Mouse (Mus musculus) erythroblast, embryonic 14.5 days (primary cell): ENCODE results near the gene Smpd1.

Source experiments
- GATA1 ChIP-seq: IDR thresholded peaks from 2 replicates; pipeline ENCODE4 v1.6.1; 2012; ENCODE audit warnings: low read length, inconsistent platforms, mixed read lengths
- TAL1 ChIP-seq: IDR thresholded peaks from 3 replicates; pipeline ENCODE4 v1.6.1; 2012; ENCODE audit warnings: low read length, inconsistent platforms, mixed read lengths

DNA sequence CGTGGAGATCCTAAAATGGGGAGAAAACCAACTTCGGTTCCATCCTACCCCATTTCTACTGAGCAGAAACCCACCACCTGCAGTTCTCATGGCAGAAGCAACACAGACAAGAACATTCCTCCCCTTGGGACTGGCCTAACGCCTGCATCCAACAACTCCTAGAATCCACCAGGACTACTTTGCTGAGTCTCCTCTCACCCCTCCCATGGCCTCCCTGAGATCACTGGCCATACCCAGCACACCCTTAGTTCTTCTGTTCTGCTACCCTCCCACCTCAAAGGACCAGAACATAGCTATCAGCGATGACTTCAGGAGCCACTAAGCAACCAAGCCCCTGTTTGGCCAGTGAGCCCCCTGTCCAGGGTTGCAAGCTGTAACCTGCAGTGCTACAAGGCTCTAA, 16.6 kb downstream of the Smpd1 start:
- TF ChIP-seq GATA1 (no peak), TAL1 (no peak)
